Mouse (Mus musculus): ENCODE measurements around the gene Psg17.

- TF ChIP-seq CTCF (IDR thresholded peaks at IDR 0.05; ENCODE audit: extremely low read depth, insufficient read depth, insufficient read length, insufficient replicate concordance) = no peak
- no peak for TF ChIP-seq POLR2A (IDR thresholded peaks at IDR 0.05; ENCODE audit: low read depth, low read length)
Observed at GRCm38 (mm10) chr7:18799129-18799528, 22.3 kb downstream of the Psg17 start.
